ENCODE assay signal across 17 mouse cellular contexts in the genomic region with DNA sequence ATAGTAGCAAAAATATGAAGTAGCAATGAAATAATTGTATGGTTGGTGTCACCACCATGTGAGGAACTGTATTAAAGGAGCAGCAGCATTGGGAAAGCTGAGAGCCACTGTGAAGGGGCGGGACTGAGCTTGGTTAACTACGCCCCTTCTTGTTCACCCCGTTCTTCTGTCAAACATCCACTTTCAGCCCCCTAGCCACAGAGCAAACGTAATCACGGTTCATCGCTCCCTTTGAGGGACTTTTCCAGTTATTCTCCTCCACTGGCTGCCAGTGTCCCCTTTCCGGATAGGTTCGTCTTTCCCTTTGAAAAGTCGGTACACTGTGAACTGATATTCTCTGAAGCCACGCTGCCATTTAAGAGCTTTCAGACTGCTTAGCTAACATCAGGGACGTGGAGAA.
DNase-seq lines count a peak whose midpoint lies in the region; ATAC-seq and TF ChIP-seq lines count a peak whose summit lies in the region.
"Had no signal": no experiment of that assay in that cellular context is flagged by ENCODE, and none has a peak within 500 bp of the region (broad histone marks: within the 10 kb centered on the region; RNA-seq: fewer than 3 reads in every experiment).

No protein-coding gene starts in this region.

- H3K9me3 ChIP-seq in kidney, postnatal 0 days (replicated peaks; ENCODE audit: low read length), result no peaks in the 10 kb centered on the region
- H3K9me3 ChIP-seq in embryonic facial prominence, embryonic 13.5 days, result no peaks in the 10 kb centered on the region
- no peaks in the 10 kb centered on the region for H3K9me3 ChIP-seq in hindbrain, embryonic 16.5 days (ENCODE audit: control insufficient read depth, low read length)
- H3K9me3 ChIP-seq: heart, embryonic 12.5 days had no signal

- no peak overlapping the region for H3K9ac ChIP-seq in kidney, postnatal 0 days (ENCODE audit: low read depth, low read length)
- no peak overlapping the region for H3K9ac ChIP-seq in embryonic facial prominence, embryonic 13.5 days
- H3K9ac ChIP-seq in hindbrain, embryonic 16.5 days (ENCODE audit: low read depth, low read length), result no peak overlapping the region
- H3K9ac ChIP-seq: heart, embryonic 12.5 days; liver, embryonic 14.5 days had no signal

- TF ChIP-seq CTCF in kidney, postnatal 0 days (IDR thresholded peaks at IDR 0.05; ENCODE audit: low read depth), result no peak

- H3K36me3 ChIP-seq in kidney, postnatal 0 days (ENCODE audit: insufficient read depth, low read length), result no peaks in the 10 kb centered on the region
- no peaks in the 10 kb centered on the region for H3K36me3 ChIP-seq in embryonic facial prominence, embryonic 13.5 days
- H3K36me3 ChIP-seq in hindbrain, embryonic 16.5 days (ENCODE audit: control insufficient read depth, insufficient read depth, low read length), result no peaks in the 10 kb centered on the region
- H3K36me3 ChIP-seq: heart, embryonic 12.5 days had no signal

- no peaks in the 10 kb centered on the region for H3K27me3 ChIP-seq in kidney, postnatal 0 days (ENCODE audit: insufficient read depth, low read length)
- no peaks in the 10 kb centered on the region for H3K27me3 ChIP-seq in embryonic facial prominence, embryonic 13.5 days
- no peaks in the 10 kb centered on the region for H3K27me3 ChIP-seq in hindbrain, embryonic 16.5 days (replicated peaks; ENCODE audit: control insufficient read depth, insufficient read depth, low read length)
- H3K27me3 ChIP-seq: CH12.LX; heart, embryonic 12.5 days had no signal

- no peak overlapping the region for H3K4me3 ChIP-seq in kidney, postnatal 0 days (replicated peaks; ENCODE audit: low read depth, low read length)
- no peak overlapping the region for H3K4me3 ChIP-seq in embryonic facial prominence, embryonic 13.5 days
- H3K4me3 ChIP-seq in hindbrain, embryonic 16.5 days (ENCODE audit: low read length), result no peak overlapping the region
- H3K4me3 ChIP-seq: heart, embryonic 12.5 days had no signal

- no peaks in the 10 kb centered on the region for H3K4me1 ChIP-seq in kidney, postnatal 0 days (replicated peaks; ENCODE audit: insufficient read depth, low read length)
- no peaks in the 10 kb centered on the region for H3K4me1 ChIP-seq in embryonic facial prominence, embryonic 13.5 days
- no peaks in the 10 kb centered on the region for H3K4me1 ChIP-seq in hindbrain, embryonic 16.5 days (ENCODE audit: control insufficient read depth, insufficient read depth, low read depth, low read length)
- H3K4me1 ChIP-seq: heart, embryonic 12.5 days had no signal

- peak overlapping the region; percentile 23; the same call in 1 of the 2 replicates for H3K4me2 ChIP-seq in kidney, postnatal 0 days (ENCODE audit: low read length)
- H3K4me2 ChIP-seq in embryonic facial prominence, embryonic 13.5 days, result peak overlapping the region; percentile 27; the same call in 1 of the 2 replicates
- H3K4me2 ChIP-seq in hindbrain, embryonic 16.5 days (ENCODE audit: low read length), result peak overlapping the region; percentile 41
- H3K4me2 ChIP-seq: heart, embryonic 12.5 days had no signal

- 46% methylated on average over 11 of the region's 11 CpGs for WGBS in kidney, postnatal 0 days
- 40% methylated on average over 11 of the region's 11 CpGs for WGBS in embryonic facial prominence, embryonic 13.5 days
- 33% methylated on average over 11 of the region's 11 CpGs for WGBS in hindbrain, embryonic 16.5 days

- peak; percentile 24 for DNase-seq in kidney, postnatal 0 days (ENCODE audit: low spot score)
- no peak for DNase-seq in kidney, postnatal 25 days
- DNase-seq in embryo, embryonic 10.5 days (ENCODE audit: low spot score), result peak; percentile 60
- DNase-seq in liver, result no peak
- DNase-seq in left cerebral cortex, adult 11 months (ENCODE audit: low spot score), result no peak
- DNase-seq: cerebellum, adult 11 months; gastrocnemius, postnatal 25 days; heart, postnatal 4 days; kidney, adult 18-20 months; left cerebral cortex, postnatal 4 days; thymus, postnatal 14 days had no signal

- H3K27ac ChIP-seq in kidney, postnatal 0 days, result no peak overlapping the region
- H3K27ac ChIP-seq in embryonic facial prominence, embryonic 13.5 days, result no peak overlapping the region
- H3K27ac ChIP-seq in hindbrain, embryonic 16.5 days (ENCODE audit: low read depth, low read length), result no peak overlapping the region
- H3K27ac ChIP-seq: liver, embryonic 14.5 days had no signal

- ATAC-seq in kidney, postnatal 0 days (replicated peaks; ENCODE audit: low FRiP score, low read depth), result no peak
- no peak for ATAC-seq in embryonic facial prominence, embryonic 13.5 days (ENCODE audit: insufficient number of reproducible peaks, insufficient read depth, low FRiP score, low TSS enrichment, low read depth)
- ATAC-seq in hindbrain, embryonic 16.5 days, result no peak
- ATAC-seq: activated CD4-positive, CD25-positive, alpha-beta regulatory T cell, adult 4 months had no signal

Comparison
In these comparisons a context has a peak if more than half of its experiments do, and no peak if none do; other contexts are left out.
1. DNase-seq: peak in kidney, postnatal 0 days (single experiment) and embryo, embryonic 10.5 days (single experiment); none in kidney, postnatal 25 days (0 of 2), liver (single experiment) and left cerebral cortex, adult 11 months (single experiment).
2. Peak in every context shown above with its lines, with median percentiles within 50 percentile points of each other: H3K4me2 ChIP-seq.